Mouse (Mus musculus) stomach, embryonic 15.5 days (tissue): ENCODE measurements around the gene Tes. TPM values are rescaled to one million over a fixed set of nuclear protein-coding genes. Genes with fewer than 3 reads are reported as not detected.

Experiments
- ATAC-seq: fragments of 200-750 bp; cut with Nextera tagmentation; 2 replicates; pipeline ENCODE4 v1.8.0; 2017; ENCODE audit warnings: low read depth, moderate number of reproducible peaks, moderate TSS enrichment; ENCODE audit not compliant: insufficient read depth, low FRiP score
- H3K27ac ChIP-seq: fragments of 300-500 bp; sonication (generic); 2 replicates; pipeline ENCODE4 v1.5.1; 2015; ENCODE audit warnings: mild to moderate bottlenecking, inconsistent platforms
- H3K27me3 ChIP-seq: fragments of 300-500 bp; sonication (generic); replicated peaks from 2 replicates; pipeline ENCODE4 v1.6.1; 2015; ENCODE audit warnings: inconsistent platforms
- H3K36me3 ChIP-seq: fragments of 300-500 bp; sonication (generic); 2 replicates; pipeline ENCODE4 v1.6.1; 2015; ENCODE audit warnings: inconsistent platforms
- H3K4me1 ChIP-seq: fragments of 300-500 bp; sonication (generic); 2 replicates; pipeline ENCODE4 v1.6.1; 2015; ENCODE audit warnings: inconsistent platforms
- H3K4me2 ChIP-seq: fragments of 300-500 bp; sonication (generic); 2 replicates; pipeline ENCODE4 v1.6.1; 2015; ENCODE audit warnings: mild to moderate bottlenecking, inconsistent platforms
- H3K4me3 ChIP-seq: fragments of 300-500 bp; sonication (generic); replicated peaks from 2 replicates; pipeline ENCODE4 v1.5.1; 2015; ENCODE audit warnings: inconsistent platforms
- H3K9ac ChIP-seq: fragments of 300-500 bp; sonication (generic); 2 replicates; pipeline ENCODE4 v1.6.1; 2015; ENCODE audit warnings: inconsistent platforms
- H3K9me3 ChIP-seq: fragments of 300-500 bp; sonication (generic); 2 replicates; pipeline ENCODE4 v1.6.1; 2016; ENCODE audit warnings: inconsistent platforms
- WGBS: fragments of 180-500 bp; shearing (Covaris S2); methylation state at CpG from one replicate; pipeline ENCODE4 v1.1.7; 2015; 5-methylcytosine and 5-hydroxymethylcytosine counted together
- polyA plus RNA-seq: library from polyadenylated mRNA; unstranded; fragments of >200 nt; fragmentation: Nextera tagmentation; extraction: Ambion mirVana; gene quantifications from 2 replicates; pipeline ENCODE4 v1.2.1, GENCODE M21; 2015

The Tes gene
- 90.5 and 99.1 TPM in 2 replicates for polyA plus RNA-seq

GRCm38 (mm10) chr6:17064936-17065790 lies at the start of gene Tes:
TSS of gene Tes (plus strand) at chr6:17065149.
- under 1% methylated on average over 63 of the region's 63 CpGs for WGBS
- Histone ChIP-seq H3K27me3 (no peaks in the 10 kb centered on the region), H3K9ac (peak within 1 kb of the TSS; percentile 86), H3K9me3 (no peaks in the 10 kb centered on the region), H3K27ac (peak within 1 kb of the TSS; percentile 85), H3K4me1 (peaks cover 16% of the 10 kb centered on the region), H3K36me3 (no peaks in the 10 kb centered on the region), H3K4me3 (peak within 1 kb of the TSS; percentile 84), H3K4me2 (peak within 1 kb of the TSS; percentile 89)
- peak; percentile 86 for ATAC-seq

GRCm38 (mm10) chr6:17025886-17026285 lies 39.1 kb upstream of the Tes start:
- H3K27ac ChIP-seq, result no peak overlapping the region
- H3K27me3 ChIP-seq, result no peaks in the 10 kb centered on the region
- H3K9me3 ChIP-seq, result no peaks in the 10 kb centered on the region
- no peak overlapping the region for H3K9ac ChIP-seq
- no peak for ATAC-seq
- no peak overlapping the region for H3K4me2 ChIP-seq
- no peak overlapping the region for H3K4me3 ChIP-seq
- H3K36me3 ChIP-seq, result no peaks in the 10 kb centered on the region
- 69% methylated on average over 7 of the region's 7 CpGs for WGBS
- H3K4me1 ChIP-seq, result no peaks in the 10 kb centered on the region

GRCm38 (mm10) chr6:17027572-17027971 lies 37.4 kb upstream of the Tes start:
- Histone ChIP-seq H3K36me3 (no peaks in the 10 kb centered on the region), H3K9me3 (no peaks in the 10 kb centered on the region), H3K4me3 (no peak overlapping the region), H3K4me1 (peaks cover 2% of the 10 kb centered on the region; the same call in 1 of the 2 replicates), H3K27me3 (no peaks in the 10 kb centered on the region), H3K4me2 (no peak overlapping the region), H3K27ac (no peak overlapping the region), H3K9ac (no peak overlapping the region)
- ATAC-seq, result no peak
- 11% methylated on average over 8 of the region's 8 CpGs for WGBS

GRCm38 (mm10) chr6:17028809-17029208 lies 36.1 kb upstream of the Tes start:
- H3K27me3 ChIP-seq, result no peaks in the 10 kb centered on the region
- no peak overlapping the region for H3K4me2 ChIP-seq
- no peak overlapping the region for H3K4me3 ChIP-seq
- H3K4me1 ChIP-seq, result peaks cover 2% of the 10 kb centered on the region; the same call in 1 of the 2 replicates
- ATAC-seq, result no peak
- no peak overlapping the region for H3K27ac ChIP-seq
- no peaks in the 10 kb centered on the region for H3K9me3 ChIP-seq
- WGBS, result 78% methylated on average over 8 of the region's 8 CpGs
- H3K36me3 ChIP-seq, result no peaks in the 10 kb centered on the region
- no peak overlapping the region for H3K9ac ChIP-seq

GRCm38 (mm10) chr6:17032231-17032728 lies 32.7 kb upstream of the Tes start:
- ATAC-seq, result 0 out of 2 replicates have a peak, but pooled peaks have one; percentile 35
- no peaks in the 10 kb centered on the region for H3K27me3 ChIP-seq
- no peak overlapping the region for H3K9ac ChIP-seq
- H3K4me3 ChIP-seq, result no peak overlapping the region
- no peak overlapping the region for H3K27ac ChIP-seq
- WGBS, result 23% methylated on average over 2 of the region's 2 CpGs
- no peak overlapping the region for H3K4me2 ChIP-seq
- no peaks in the 10 kb centered on the region for H3K36me3 ChIP-seq
- no peaks in the 10 kb centered on the region for H3K9me3 ChIP-seq
- H3K4me1 ChIP-seq, result peaks cover 2% of the 10 kb centered on the region; the same call in 1 of the 2 replicates

- Histone ChIP-seq H3K9ac (no peak overlapping the region), H3K9me3 (no peaks in the 10 kb centered on the region), H3K27ac (no peak overlapping the region), H3K36me3 (no peaks in the 10 kb centered on the region), H3K27me3 (no peaks in the 10 kb centered on the region), H3K4me3 (no peak overlapping the region), H3K4me1 (peaks cover 2% of the 10 kb centered on the region; the same call in 1 of the 2 replicates), H3K4me2 (no peak overlapping the region)
- ATAC-seq, result 0 out of 2 replicates have a peak, but pooled peaks have one; percentile 18
- 75% methylated on average over 2 of the region's 2 CpGs for WGBS
Observed at GRCm38 (mm10) chr6:17034095-17034494, 30.9 kb upstream of the Tes start.

- peaks cover 2% of the 10 kb centered on the region; the same call in 1 of the 2 replicates for H3K4me1 ChIP-seq
Observed at GRCm38 (mm10) chr6:17035228-17035627, 29.7 kb upstream of the Tes start.

GRCm38 (mm10) chr6:17051432-17052025 lies 13.4 kb upstream of the Tes start:
- no peak overlapping the region for H3K9ac ChIP-seq
- 55% methylated on average over 4 of the region's 4 CpGs for WGBS
- no peak overlapping the region for H3K4me2 ChIP-seq
- H3K9me3 ChIP-seq, result no peaks in the 10 kb centered on the region
- peak; percentile 57; the same call in 1 of the 2 replicates for ATAC-seq
- H3K36me3 ChIP-seq, result no peaks in the 10 kb centered on the region
- no peak overlapping the region for H3K4me3 ChIP-seq
- H3K27ac ChIP-seq, result peak overlapping the region; percentile 26; the same call in 1 of the 2 replicates
- no peaks in the 10 kb centered on the region for H3K4me1 ChIP-seq
- H3K27me3 ChIP-seq, result no peaks in the 10 kb centered on the region

More at GRCm38 (mm10) chr6:17035228-17035627, 29.7 kb upstream of the Tes start:
- no peak overlapping the region for H3K4me2 ChIP-seq
- ATAC-seq, result peak; percentile 72; the same call in 1 of the 2 replicates
- H3K27me3 ChIP-seq, result no peaks in the 10 kb centered on the region
- H3K27ac ChIP-seq, result no peak overlapping the region
- H3K36me3 ChIP-seq, result no peaks in the 10 kb centered on the region
- no peak overlapping the region for H3K4me3 ChIP-seq
- H3K9me3 ChIP-seq, result no peaks in the 10 kb centered on the region
- no peak overlapping the region for H3K9ac ChIP-seq

GRCm38 (mm10) chr6:17053028-17053660 lies 11.8 kb upstream of the Tes start:
- no peak overlapping the region for H3K27ac ChIP-seq
- peak; percentile 23; the same call in 1 of the 2 replicates for ATAC-seq
- 68% methylated on average over 6 of the region's 6 CpGs for WGBS

GRCm38 (mm10) chr6:17054781-17055180 lies 10.2 kb upstream of the Tes start:
- Histone ChIP-seq H3K9ac (no peak overlapping the region), H3K27me3 (no peaks in the 10 kb centered on the region), H3K4me2 (no peak overlapping the region), H3K9me3 (no peaks in the 10 kb centered on the region), H3K4me1 (no peaks in the 10 kb centered on the region), H3K27ac (no peak overlapping the region), H3K4me3 (no peak overlapping the region), H3K36me3 (no peaks in the 10 kb centered on the region)
- ATAC-seq, result no peak
- WGBS, result 70% methylated on average over 2 of the region's 2 CpGs

More at GRCm38 (mm10) chr6:17053028-17053660, 11.8 kb upstream of the Tes start:
- H3K9ac ChIP-seq, result no peak overlapping the region
- H3K9me3 ChIP-seq, result no peaks in the 10 kb centered on the region
- H3K4me2 ChIP-seq, result no peak overlapping the region
- no peaks in the 10 kb centered on the region for H3K36me3 ChIP-seq
- H3K4me1 ChIP-seq, result no peaks in the 10 kb centered on the region
- no peaks in the 10 kb centered on the region for H3K27me3 ChIP-seq
- H3K4me3 ChIP-seq, result no peak overlapping the region

GRCm38 (mm10) chr6:17055659-17056058 lies 9.3 kb upstream of the Tes start:
- no peak for ATAC-seq
- no peaks in the 10 kb centered on the region for H3K27me3 ChIP-seq
- no peaks in the 10 kb centered on the region for H3K4me1 ChIP-seq
- 22% methylated on average over 2 of the region's 2 CpGs for WGBS
- H3K9me3 ChIP-seq, result no peaks in the 10 kb centered on the region
- H3K9ac ChIP-seq, result no peak overlapping the region
- no peaks in the 10 kb centered on the region for H3K36me3 ChIP-seq
- no peak overlapping the region for H3K4me2 ChIP-seq
- H3K27ac ChIP-seq, result no peak overlapping the region
- H3K4me3 ChIP-seq, result no peak overlapping the region
